Mouse (Mus musculus): ENCODE data around the gene Farp1. TPM values are rescaled to one million over a fixed set of nuclear protein-coding genes. Genes with fewer than 3 reads are reported as not detected.

The Farp1 gene
- polyA plus RNA-seq, 1 experiment, result 42.6 TPM

DNA sequence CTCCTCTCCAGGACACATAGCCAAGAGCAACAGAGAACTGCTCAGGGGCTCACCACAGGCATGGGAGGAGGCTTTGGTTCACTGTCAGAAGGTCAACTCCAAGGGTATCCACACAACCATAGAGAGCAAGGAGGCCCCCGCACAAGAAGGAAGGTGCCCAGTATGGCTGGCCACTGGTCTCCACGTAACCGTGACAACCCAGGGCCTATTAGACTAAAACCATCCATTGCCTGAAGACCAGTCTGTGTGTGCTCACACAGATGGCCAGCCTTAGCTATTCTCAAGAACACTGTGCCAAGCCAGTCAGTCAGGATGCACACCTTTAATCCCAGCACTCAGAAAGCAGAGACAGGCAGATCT is 282.3 kb downstream of the Farp1 start:
- Histone ChIP-seq H3K79me3 (ENCODE audit: low read depth) (peaks cover 92% of the 10 kb centered on the region), H3ac (ENCODE audit: control insufficient read depth, insufficient read length, low read depth) (no peak overlapping the region), H3K36me3 (ENCODE audit: control insufficient read depth, insufficient read depth) (peaks cover 5% of the 10 kb centered on the region), H3K4me3 (ENCODE audit: insufficient read depth, poor library complexity, severe bottlenecking) (no peak overlapping the region), H3K79me2 (ENCODE audit: control insufficient read depth, insufficient read depth) (peaks cover 100% of the 10 kb centered on the region), H3K27me3 (ENCODE audit: control insufficient read depth, insufficient read depth, insufficient read length) (no peaks in the 10 kb centered on the region)
- TF ChIP-seq MYOG (IDR thresholded peaks at IDR 0.05; ENCODE audit: control insufficient read depth, extremely low read depth, insufficient read length), result no peak
- no peak for TF ChIP-seq CTCF (IDR thresholded peaks at IDR 0.05; ENCODE audit: control insufficient read depth, insufficient read depth, insufficient read length)
- no peak for TF ChIP-seq CEBPB (IDR thresholded peaks at IDR 0.05; ENCODE audit: low read depth)
- no peak for TF ChIP-seq MAX (IDR thresholded peaks at IDR 0.05)
- TF ChIP-seq FOSL1 (IDR thresholded peaks at IDR 0.05; ENCODE audit: insufficient read depth, low read length, poor library complexity, severe bottlenecking), result no peak
- TF ChIP-seq MYOD1 (IDR thresholded peaks at IDR 0.05; ENCODE audit: control insufficient read depth, insufficient read length, low read depth), result no peak
- TF ChIP-seq USF1 (IDR thresholded peaks at IDR 0.05; ENCODE audit: low read depth), result no peak

- Histone ChIP-seq H3K79me3 (ENCODE audit: low read depth) (peaks cover 92% of the 10 kb centered on the region), H3ac (ENCODE audit: control insufficient read depth, insufficient read length, low read depth) (no peak overlapping the region), H3K4me3 (ENCODE audit: insufficient read depth, poor library complexity, severe bottlenecking) (no peak overlapping the region), H3K79me2 (ENCODE audit: control insufficient read depth, insufficient read depth) (peaks cover 100% of the 10 kb centered on the region), H3K27me3 (ENCODE audit: control insufficient read depth, insufficient read depth, insufficient read length) (no peaks in the 10 kb centered on the region), H3K36me3 (ENCODE audit: control insufficient read depth, insufficient read depth) (peaks cover 5% of the 10 kb centered on the region)
- no peak for TF ChIP-seq FOSL1 (IDR thresholded peaks at IDR 0.05; ENCODE audit: insufficient read depth, low read length, poor library complexity, severe bottlenecking)
- no peak for TF ChIP-seq USF1 (IDR thresholded peaks at IDR 0.05; ENCODE audit: low read depth)
- TF ChIP-seq MYOG (IDR thresholded peaks at IDR 0.05; ENCODE audit: control insufficient read depth, extremely low read depth, insufficient read length), result no peak
- TF ChIP-seq MAX (IDR thresholded peaks at IDR 0.05), result no peak
- no peak for TF ChIP-seq CEBPB (IDR thresholded peaks at IDR 0.05; ENCODE audit: low read depth)
- TF ChIP-seq MYOD1 (IDR thresholded peaks at IDR 0.05; ENCODE audit: control insufficient read depth, insufficient read length, low read depth), result no peak
- TF ChIP-seq CTCF (IDR thresholded peaks at IDR 0.05; ENCODE audit: control insufficient read depth, insufficient read depth, insufficient read length), result no peak
Observed at GRCm38 (mm10) chr14:121318382-121318781, 283.4 kb downstream of the Farp1 start.

DNA sequence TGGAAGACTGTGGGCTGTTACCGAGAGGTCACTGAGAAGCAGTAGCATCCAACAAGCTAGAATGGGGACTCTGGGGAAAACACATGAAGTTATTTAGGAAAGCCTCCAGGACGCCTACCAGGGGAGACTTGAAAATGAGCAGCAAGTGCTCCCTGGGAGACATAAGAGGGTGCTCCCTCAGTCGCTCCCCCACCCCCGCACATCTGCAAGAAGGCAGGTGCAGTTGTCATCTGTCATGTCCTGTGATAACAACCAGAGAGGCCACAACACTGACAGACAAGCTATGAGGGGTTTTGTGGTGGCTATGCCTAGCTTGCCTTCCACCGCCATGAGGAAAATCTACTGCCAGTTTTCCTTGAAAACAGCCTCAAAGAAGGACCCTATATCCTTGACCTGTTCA is 287.1 kb downstream of the Farp1 start:
- Histone ChIP-seq H3K36me3 (ENCODE audit: control insufficient read depth, insufficient read depth) (peaks cover 3% of the 10 kb centered on the region), H3K27me3 (ENCODE audit: control insufficient read depth, insufficient read depth, insufficient read length) (no peaks in the 10 kb centered on the region), H3K4me3 (ENCODE audit: insufficient read depth, poor library complexity, severe bottlenecking) (no peak overlapping the region), H3ac (ENCODE audit: control insufficient read depth, insufficient read length, low read depth) (no peak overlapping the region), H3K79me3 (ENCODE audit: low read depth) (peaks cover 93% of the 10 kb centered on the region), H3K79me2 (ENCODE audit: control insufficient read depth, insufficient read depth) (peaks cover 100% of the 10 kb centered on the region)
- TF ChIP-seq CEBPB (IDR thresholded peaks at IDR 0.05; ENCODE audit: low read depth) (no peak), MAX (IDR thresholded peaks at IDR 0.05) (no peak), USF1 (IDR thresholded peaks at IDR 0.05; ENCODE audit: low read depth) (no peak), CTCF (IDR thresholded peaks at IDR 0.05; ENCODE audit: control insufficient read depth, insufficient read depth, insufficient read length) (no peak), FOSL1 (IDR thresholded peaks at IDR 0.05; ENCODE audit: insufficient read depth, low read length, poor library complexity, severe bottlenecking) (no peak), MYOG (IDR thresholded peaks at IDR 0.05; ENCODE audit: control insufficient read depth, extremely low read depth, insufficient read length) (no peak), MYOD1 (IDR thresholded peaks at IDR 0.05; ENCODE audit: control insufficient read depth, insufficient read length, low read depth) (no peak)

DNA sequence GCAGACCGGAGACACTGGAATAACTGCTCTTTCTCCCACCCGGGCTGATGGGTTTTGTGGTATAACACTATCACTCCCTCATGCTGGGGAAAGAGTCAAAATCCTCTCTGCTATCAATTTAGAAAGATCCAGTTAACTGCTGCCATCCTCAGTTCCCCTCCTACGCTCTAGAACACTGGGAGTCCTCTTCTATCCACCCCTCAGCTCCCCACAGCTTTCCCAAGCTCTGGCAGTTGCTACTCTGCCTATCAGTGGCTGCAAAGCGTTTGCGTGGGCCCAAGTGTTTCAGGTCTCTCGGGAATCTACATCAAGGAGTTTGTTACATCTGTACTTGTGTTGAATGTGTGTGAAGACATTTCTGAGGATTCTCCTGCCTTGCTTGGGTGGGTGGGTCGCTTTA is 287.6 kb downstream of the Farp1 start:
- H3K4me3 ChIP-seq (ENCODE audit: insufficient read depth, poor library complexity, severe bottlenecking), result no peak overlapping the region
- no peak overlapping the region for H3ac ChIP-seq (ENCODE audit: control insufficient read depth, insufficient read length, low read depth)
- H3K36me3 ChIP-seq (ENCODE audit: control insufficient read depth, insufficient read depth), result peaks cover 4% of the 10 kb centered on the region
- H3K79me2 ChIP-seq (ENCODE audit: control insufficient read depth, insufficient read depth), result peaks cover 100% of the 10 kb centered on the region
- peaks cover 95% of the 10 kb centered on the region for H3K79me3 ChIP-seq (ENCODE audit: low read depth)
- H3K27me3 ChIP-seq (ENCODE audit: control insufficient read depth, insufficient read depth, insufficient read length), result no peaks in the 10 kb centered on the region
- no peak for TF ChIP-seq MAX (IDR thresholded peaks at IDR 0.05)
- no peak for TF ChIP-seq MYOD1 (IDR thresholded peaks at IDR 0.05; ENCODE audit: control insufficient read depth, insufficient read length, low read depth)
- TF ChIP-seq CTCF (IDR thresholded peaks at IDR 0.05; ENCODE audit: control insufficient read depth, insufficient read depth, insufficient read length), result no peak
- no peak for TF ChIP-seq CEBPB (IDR thresholded peaks at IDR 0.05; ENCODE audit: low read depth)
- TF ChIP-seq MYOG (IDR thresholded peaks at IDR 0.05; ENCODE audit: control insufficient read depth, extremely low read depth, insufficient read length), result no peak
- no peak for TF ChIP-seq FOSL1 (IDR thresholded peaks at IDR 0.05; ENCODE audit: insufficient read depth, low read length, poor library complexity, severe bottlenecking)
- TF ChIP-seq USF1 (IDR thresholded peaks at IDR 0.05; ENCODE audit: low read depth), result no peak

GRCm38 (mm10) chr14:121324521-121325330 is 289.7 kb downstream of the Farp1 start:
- TF ChIP-seq MYOD1 (IDR thresholded peaks at IDR 0.05; ENCODE audit: control insufficient read depth, insufficient read length, low read depth), result no peak
- no peak for TF ChIP-seq MAX (IDR thresholded peaks at IDR 0.05)
- no peak for TF ChIP-seq FOSL1 (IDR thresholded peaks at IDR 0.05; ENCODE audit: insufficient read depth, low read length, poor library complexity, severe bottlenecking)
- no peak for TF ChIP-seq CEBPB (IDR thresholded peaks at IDR 0.05; ENCODE audit: low read depth)
- no peak for TF ChIP-seq CTCF (IDR thresholded peaks at IDR 0.05; ENCODE audit: control insufficient read depth, insufficient read depth, insufficient read length)
- TF ChIP-seq USF1 (IDR thresholded peaks at IDR 0.05; ENCODE audit: low read depth), result no peak
- no peak for TF ChIP-seq MYOG (IDR thresholded peaks at IDR 0.05; ENCODE audit: control insufficient read depth, extremely low read depth, insufficient read length)
- Histone ChIP-seq H3K79me2 (ENCODE audit: control insufficient read depth, insufficient read depth) (peaks cover 91% of the 10 kb centered on the region), H3ac (ENCODE audit: control insufficient read depth, insufficient read length, low read depth) (no peak overlapping the region), H3K79me3 (ENCODE audit: low read depth) (peaks cover 86% of the 10 kb centered on the region), H3K27me3 (ENCODE audit: control insufficient read depth, insufficient read depth, insufficient read length) (no peaks in the 10 kb centered on the region), H3K4me3 (ENCODE audit: insufficient read depth, poor library complexity, severe bottlenecking) (no peak overlapping the region), H3K36me3 (ENCODE audit: control insufficient read depth, insufficient read depth) (peaks cover 4% of the 10 kb centered on the region)
